Mouse (Mus musculus) CH12F3 (cell line): ENCODE measurements around the gene Akap7.

Experiments used
- in situ Hi-C: fragments of 300-500 bp; cut with MboI; formaldehyde crosslinking; loops from 2 replicates; pipeline ENCODE4 v1.14.3; 2020; ENCODE audit warnings: low sequenced_read_pairs

Akap7 gene

DNA sequence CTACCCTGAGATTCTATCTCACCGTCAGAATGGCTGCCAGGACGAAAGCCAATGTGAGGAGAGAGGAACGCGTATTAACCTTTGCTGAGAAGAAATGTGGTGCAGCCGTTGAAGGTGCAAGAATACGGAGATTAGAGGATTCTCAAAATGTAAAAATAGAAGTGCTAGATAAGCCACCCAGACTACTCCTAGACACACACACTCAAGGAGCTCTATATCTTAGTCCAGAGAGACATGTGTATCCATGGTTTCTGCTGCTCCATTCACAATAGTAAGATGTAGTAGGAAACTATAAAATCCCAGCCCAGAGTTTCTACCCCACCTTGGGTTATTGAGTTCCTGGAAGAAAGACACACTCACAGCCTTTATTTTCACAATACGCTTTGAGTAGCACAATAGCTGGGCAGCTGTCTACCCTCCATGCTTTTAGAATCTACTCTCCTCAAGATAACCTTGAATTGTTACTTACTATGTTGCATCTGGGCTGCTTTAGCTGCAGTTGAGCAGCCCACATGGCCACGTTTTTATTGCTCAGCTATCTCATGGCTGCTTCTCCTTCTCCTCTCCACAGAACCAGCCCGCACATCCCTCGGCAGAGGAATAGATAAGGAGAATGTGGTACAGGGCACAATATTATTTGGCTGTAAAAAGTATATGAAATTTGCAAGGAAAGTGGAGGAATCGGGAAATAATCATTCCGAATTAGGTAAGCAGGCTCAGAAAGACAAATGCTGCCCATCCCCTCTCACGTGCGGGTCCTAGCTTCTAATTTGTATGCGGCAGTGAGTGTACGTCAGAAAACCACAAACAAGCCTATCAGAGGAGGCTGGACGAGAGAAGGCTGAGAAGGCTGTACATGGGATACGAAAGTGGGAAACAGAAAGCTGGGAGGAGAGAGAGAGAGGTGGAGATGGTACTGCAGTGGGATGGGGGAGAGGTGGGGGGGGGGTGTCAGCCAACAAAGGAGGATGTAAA is 162.6 kb downstream of the Akap7 start:
- in situ Hi-C loops: no loop called here

DNA sequence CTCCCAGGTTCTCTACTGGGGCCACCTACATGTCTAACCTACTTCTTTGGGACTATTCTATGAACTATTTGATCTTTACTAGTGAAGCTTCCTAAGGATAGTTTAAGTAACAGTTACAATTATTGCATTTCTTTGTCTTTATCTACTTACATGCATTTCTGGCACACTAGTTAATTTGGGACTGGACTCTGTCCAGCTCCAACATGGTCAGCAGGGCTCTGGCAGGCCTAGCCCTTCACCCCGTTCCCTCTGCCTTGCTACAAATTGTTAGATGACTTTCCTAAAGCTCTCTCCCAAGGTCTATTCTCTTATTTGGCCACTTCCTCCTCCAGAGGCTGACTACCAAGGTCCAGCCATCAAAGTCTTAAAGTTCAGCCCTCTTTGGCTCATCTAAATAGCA is 165.9 kb downstream of the Akap7 start:
- in situ Hi-C loops: no loop called here

GRCm38 (mm10) chr10:25140155-25140755 is 167.4 kb downstream of the Akap7 start:
- in situ Hi-C loops: no loop called here

- in situ Hi-C loops: no loop called here
Observed at GRCm38 (mm10) chr10:25133581-25133980, 174.1 kb downstream of the Akap7 start.

GRCm38 (mm10) chr10:25128455-25128863 is 179.2 kb downstream of the Akap7 start:
- in situ Hi-C loops: no loop called here

DNA sequence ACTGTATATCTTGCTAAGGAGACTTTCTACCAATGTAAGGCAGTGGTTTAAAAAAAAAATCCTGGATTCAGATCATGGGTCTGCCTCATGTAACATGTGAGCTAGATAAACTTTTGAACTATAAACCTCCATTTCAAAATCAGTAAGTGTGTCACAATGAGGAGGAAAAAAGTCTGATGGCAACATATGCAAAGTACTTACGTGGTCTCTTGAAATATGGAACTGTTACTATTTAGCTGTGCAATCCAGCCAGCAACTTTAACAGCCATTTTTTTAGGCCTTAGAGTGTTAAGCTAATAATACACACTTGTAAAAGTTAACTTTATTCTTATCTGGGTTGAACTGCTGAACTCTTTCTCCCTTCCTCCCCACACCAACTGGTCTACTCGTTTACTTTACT is 181.6 kb downstream of the Akap7 start:
- in situ Hi-C loops: no loop called here

- in situ Hi-C loops: no loop called here
Observed at GRCm38 (mm10) chr10:25120871-25121554, 186.7 kb downstream of the Akap7 start.
